Mouse (Mus musculus): ENCODE measurements around the gene Sypl2.

DNA sequence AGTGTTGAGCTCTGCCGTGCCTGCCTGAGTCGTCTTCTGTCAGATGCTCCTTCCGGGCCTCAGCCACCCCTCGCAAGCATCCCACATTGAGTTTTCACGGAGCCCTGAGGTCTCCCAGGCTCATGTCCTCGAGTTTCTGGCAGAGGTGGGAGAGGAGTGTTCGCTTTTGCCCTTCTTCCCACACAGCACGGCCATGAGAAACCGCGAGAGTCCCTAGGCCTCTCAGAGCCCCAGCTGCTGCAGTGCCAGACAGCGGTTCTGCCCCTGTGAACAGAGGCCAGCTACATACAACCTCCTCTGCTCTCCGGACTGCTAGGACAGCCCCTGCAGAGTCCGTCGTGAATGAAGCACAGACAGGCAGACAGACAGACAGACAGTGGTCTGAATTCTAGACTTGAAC lies 58.9 kb downstream of the Sypl2 start:
- TF ChIP-seq CTCF (conservative IDR thresholded peaks at IDR 0.05; ENCODE audit: insufficient read depth, insufficient read length, low read depth, low read length) (no peak), POLR2A (IDR thresholded peaks at IDR 0.05; ENCODE audit: low read depth, low read length) (no peak)
